Mouse (Mus musculus): ENCODE results near the gene Il15. TPM values are rescaled to one million over a fixed set of nuclear protein-coding genes. Genes with fewer than 3 reads are reported as not detected.
A peak's percentile ranks its signal among the peaks of the same experiment; 100 is the strongest.

Il15 gene
- polyA plus RNA-seq, 1 experiment from 2014 or later = 15.1 TPM

DNA sequence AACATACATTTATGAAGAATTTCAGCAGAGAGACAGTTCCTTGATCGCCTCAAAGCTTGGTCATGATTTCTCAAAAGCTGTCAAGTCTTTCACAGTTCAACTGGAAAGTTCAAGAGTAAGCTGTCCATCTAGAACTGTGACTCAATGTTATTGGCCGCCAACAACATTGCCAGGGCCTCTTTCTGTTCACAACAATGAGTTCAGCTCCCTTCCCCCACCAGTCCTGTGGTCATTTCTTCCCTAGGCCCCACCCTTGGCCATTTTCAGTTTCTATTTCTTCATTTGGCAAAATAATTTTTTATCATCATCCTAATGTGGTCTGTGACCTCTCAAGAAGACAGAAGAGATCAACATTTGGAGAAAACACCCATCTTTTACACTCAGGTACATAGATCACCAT, 4.5 kb downstream of the Il15 start:
- ATAC-seq (replicated peaks; ENCODE audit: insufficient number of reproducible peaks, insufficient read depth, low FRiP score, low read depth) = no peak
- WGBS = 84% methylated on average over 2 of the region's 2 CpGs

DNA sequence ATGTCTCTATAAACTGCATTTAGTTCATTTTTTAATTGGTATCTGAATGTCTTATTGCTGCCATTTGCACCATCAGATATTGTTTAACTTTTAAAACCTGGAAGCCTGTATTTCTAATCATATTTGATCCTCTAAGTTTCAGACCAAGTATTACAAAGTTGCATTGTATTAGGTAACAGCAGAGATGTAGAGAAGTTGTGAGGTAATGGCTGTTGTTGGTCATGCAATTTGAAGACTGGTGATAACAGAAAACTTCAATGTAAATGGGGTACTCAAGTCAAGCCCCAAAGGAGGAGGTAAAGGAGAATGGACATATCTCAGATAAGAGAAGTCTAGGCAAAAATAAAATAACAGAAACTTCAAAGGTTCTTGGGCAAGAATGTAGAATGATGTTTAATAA, 11.8 kb downstream of the Il15 start:
- H3K9me3 ChIP-seq (replicated peaks) = no peaks in the 10 kb centered on the region
- no peak overlapping the region for H3K4me3 ChIP-seq
- H3K27me3 ChIP-seq = no peaks in the 10 kb centered on the region
- H3K4me2 ChIP-seq = no peak overlapping the region
- no peak for ATAC-seq (replicated peaks; ENCODE audit: insufficient number of reproducible peaks, insufficient read depth, low FRiP score, low read depth)
- peaks cover 12% of the 10 kb centered on the region for H3K4me1 ChIP-seq (replicated peaks)
- no peak overlapping the region for H3K9ac ChIP-seq
- H3K27ac ChIP-seq = no peak overlapping the region
- no peaks in the 10 kb centered on the region for H3K36me3 ChIP-seq

More for the DNA sequence above, 4.5 kb downstream of the Il15 start:
- no peaks in the 10 kb centered on the region for H3K36me3 ChIP-seq
- no peak overlapping the region for H3K4me2 ChIP-seq
- H3K27me3 ChIP-seq = no peaks in the 10 kb centered on the region
- peaks cover 11% of the 10 kb centered on the region for H3K4me1 ChIP-seq (replicated peaks)
- no peaks in the 10 kb centered on the region for H3K9me3 ChIP-seq (replicated peaks)
- H3K27ac ChIP-seq = no peak overlapping the region
- no peak overlapping the region for H3K9ac ChIP-seq
- no peak overlapping the region for H3K4me3 ChIP-seq

DNA sequence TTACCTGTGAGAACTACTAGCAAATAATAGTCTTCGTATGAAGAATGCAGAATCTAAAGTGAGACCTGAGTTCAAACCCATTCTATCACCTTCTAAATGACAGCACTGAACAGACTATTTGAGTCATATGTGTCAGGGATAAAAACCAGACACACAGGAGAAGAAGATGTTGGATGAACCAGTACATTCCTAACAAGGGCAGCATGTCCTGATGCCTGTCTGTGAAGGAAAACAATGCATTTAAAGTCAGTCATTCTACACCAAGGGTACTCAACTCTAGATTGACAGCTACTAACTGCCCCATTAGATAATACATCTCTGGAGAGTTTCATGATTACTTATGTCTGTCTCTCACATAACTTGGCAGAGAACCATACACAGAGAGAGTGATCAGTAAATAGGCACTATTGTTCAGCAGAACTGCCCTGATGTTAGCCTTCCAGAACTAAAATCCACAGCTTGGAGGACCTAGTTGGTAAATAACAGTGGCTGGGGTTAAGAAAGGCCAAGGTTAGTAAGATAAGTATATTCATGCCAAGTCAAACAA, 14.6 kb downstream of the Il15 start:
- H3K4me3 ChIP-seq = no peak overlapping the region
- H3K9me3 ChIP-seq (replicated peaks) = no peaks in the 10 kb centered on the region
- no peak overlapping the region for H3K4me2 ChIP-seq
- no peaks in the 10 kb centered on the region for H3K27me3 ChIP-seq
- H3K4me1 ChIP-seq (replicated peaks) = peaks cover 25% of the 10 kb centered on the region
- H3K36me3 ChIP-seq = no peaks in the 10 kb centered on the region
- WGBS = 30% methylated on average over 1 of the region's 1 CpGs
- H3K27ac ChIP-seq = peak overlapping the region; percentile 58
- peak; percentile 55; the same call in 1 of the 2 replicates for ATAC-seq (replicated peaks; ENCODE audit: insufficient number of reproducible peaks, insufficient read depth, low FRiP score, low read depth)
- no peak overlapping the region for H3K9ac ChIP-seq

DNA sequence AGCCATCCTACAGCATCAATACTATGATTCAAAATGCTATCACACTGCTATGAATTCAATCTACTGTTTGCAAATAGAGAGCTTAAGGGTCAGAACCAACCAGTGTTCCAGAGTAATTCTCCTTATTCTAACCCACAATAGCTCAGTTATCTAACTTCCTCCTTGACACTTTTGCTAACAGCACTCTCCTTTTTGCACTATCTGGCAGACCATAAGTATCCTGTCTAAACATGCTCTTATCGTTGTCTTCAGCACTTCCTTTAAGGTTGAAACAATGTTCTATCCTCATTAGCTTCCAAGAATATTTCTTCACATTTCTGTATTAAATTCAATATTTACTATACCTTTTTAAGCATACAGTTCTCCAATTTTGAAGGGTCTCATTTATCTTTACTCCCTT, 15.4 kb downstream of the Il15 start:
- no peaks in the 10 kb centered on the region for H3K36me3 ChIP-seq
- no peaks in the 10 kb centered on the region for H3K27me3 ChIP-seq
- no peak overlapping the region for H3K4me2 ChIP-seq
- peaks cover 29% of the 10 kb centered on the region for H3K4me1 ChIP-seq (replicated peaks)
- H3K27ac ChIP-seq = 0 out of 2 replicates have a peak overlapping the region, but pooled peaks have one; percentile 53
- no peak overlapping the region for H3K4me3 ChIP-seq
- H3K9ac ChIP-seq = no peak overlapping the region
- H3K9me3 ChIP-seq (replicated peaks) = no peaks in the 10 kb centered on the region
- WGBS = 7% methylated on average over 1 of the region's 1 CpGs
- no peak; the same call in 1 of the 2 replicates for ATAC-seq (replicated peaks; ENCODE audit: insufficient number of reproducible peaks, insufficient read depth, low FRiP score, low read depth)

DNA sequence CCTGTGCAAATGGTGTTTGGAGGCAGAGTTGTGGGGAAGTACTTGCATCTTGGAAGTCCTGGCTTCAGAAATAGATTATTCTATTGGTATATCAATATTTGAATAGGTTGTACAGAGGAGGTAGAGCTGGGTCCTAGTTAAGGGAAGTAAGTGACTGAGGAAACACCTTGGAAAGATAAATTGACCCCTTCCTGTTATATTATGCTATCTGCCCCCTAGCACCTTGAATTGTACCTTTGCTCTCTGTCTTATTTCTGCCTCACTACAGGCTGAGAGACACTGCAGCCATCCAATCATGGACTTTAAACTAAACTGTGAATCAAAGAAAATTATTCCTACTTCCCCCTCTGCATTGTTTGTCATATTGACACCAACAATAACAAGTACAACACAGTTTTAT, 17.2 kb downstream of the Il15 start:
- Histone ChIP-seq H3K27ac (no peak overlapping the region), H3K9ac (no peak overlapping the region), H3K4me2 (no peak overlapping the region), H3K4me3 (no peak overlapping the region), H3K36me3 (no peaks in the 10 kb centered on the region), H3K9me3 (replicated peaks) (no peaks in the 10 kb centered on the region), H3K4me1 (replicated peaks) (peaks cover 29% of the 10 kb centered on the region), H3K27me3 (no peaks in the 10 kb centered on the region)
- ATAC-seq (replicated peaks; ENCODE audit: insufficient number of reproducible peaks, insufficient read depth, low FRiP score, low read depth) = no peak

DNA sequence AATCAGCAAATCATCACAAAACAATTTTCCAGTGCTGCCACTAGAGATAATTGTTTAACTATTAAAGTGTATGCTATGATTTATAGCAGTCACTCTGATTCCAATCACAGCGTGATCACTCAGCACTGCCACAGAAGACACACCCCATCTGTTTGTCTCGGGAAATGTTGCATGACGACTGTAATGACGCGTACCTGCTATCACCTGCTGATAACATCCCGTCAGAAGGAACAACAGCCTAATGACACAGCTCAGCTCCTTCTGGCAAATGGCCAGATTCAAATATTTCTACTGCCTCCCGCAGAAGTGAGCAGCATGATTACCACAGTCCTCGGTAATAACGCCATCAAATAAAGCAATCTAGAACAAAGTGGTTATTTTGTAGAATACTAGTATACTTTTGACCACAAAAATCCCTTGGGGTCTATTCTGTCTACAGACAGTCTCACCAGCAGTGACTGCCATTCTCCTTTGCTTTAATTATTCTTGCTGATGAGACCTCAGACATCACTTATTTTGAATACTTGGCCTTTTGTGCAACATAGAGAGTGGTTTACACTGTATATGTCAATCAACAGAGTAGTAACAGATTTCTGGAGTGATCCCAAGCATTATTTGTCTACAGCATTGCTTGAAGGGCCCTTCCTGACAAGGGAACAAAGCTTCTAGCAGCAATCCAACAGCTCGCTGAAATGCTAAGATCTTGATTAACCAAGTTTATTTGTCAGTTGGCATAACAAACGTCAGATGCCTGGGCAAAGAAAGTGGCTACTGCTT, 18.4 kb downstream of the Il15 start:
- Histone ChIP-seq H3K27ac (no peak overlapping the region), H3K9me3 (replicated peaks) (no peaks in the 10 kb centered on the region), H3K4me3 (no peak overlapping the region), H3K4me2 (peak overlapping the region; percentile 35), H3K27me3 (no peaks in the 10 kb centered on the region), H3K4me1 (replicated peaks) (peaks cover 29% of the 10 kb centered on the region), H3K36me3 (no peaks in the 10 kb centered on the region), H3K9ac (no peak overlapping the region)
- ATAC-seq (replicated peaks; ENCODE audit: insufficient number of reproducible peaks, insufficient read depth, low FRiP score, low read depth) = no peak
- 16% methylated on average over 11 of the region's 11 CpGs for WGBS

DNA sequence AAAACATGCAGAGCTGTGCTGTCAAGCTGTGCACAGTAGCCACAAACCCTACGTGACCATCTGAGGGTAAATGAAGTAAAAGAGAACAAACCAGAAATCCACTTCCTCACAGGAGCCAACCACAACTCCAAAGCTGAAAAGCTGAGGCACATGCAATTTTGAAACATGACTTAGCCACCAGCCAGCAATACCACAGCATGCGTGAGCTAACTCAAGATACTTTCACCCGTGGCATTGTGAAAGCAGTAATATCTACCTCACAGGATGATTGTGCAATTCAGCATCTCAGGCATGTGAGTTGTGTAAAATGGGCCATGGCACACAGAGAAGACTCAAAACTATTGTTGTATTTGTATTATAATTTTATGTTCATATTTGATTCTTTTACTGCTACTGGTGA, 19.7 kb downstream of the Il15 start:
- no peak for ATAC-seq (replicated peaks; ENCODE audit: insufficient number of reproducible peaks, insufficient read depth, low FRiP score, low read depth)
- Histone ChIP-seq H3K27me3 (no peaks in the 10 kb centered on the region), H3K4me1 (replicated peaks) (peaks cover 25% of the 10 kb centered on the region), H3K4me2 (no peak overlapping the region), H3K9ac (no peak overlapping the region), H3K27ac (no peak overlapping the region), H3K36me3 (no peaks in the 10 kb centered on the region), H3K9me3 (replicated peaks) (no peaks in the 10 kb centered on the region), H3K4me3 (no peak overlapping the region)
- WGBS = 54% methylated on average over 3 of the region's 3 CpGs

DNA sequence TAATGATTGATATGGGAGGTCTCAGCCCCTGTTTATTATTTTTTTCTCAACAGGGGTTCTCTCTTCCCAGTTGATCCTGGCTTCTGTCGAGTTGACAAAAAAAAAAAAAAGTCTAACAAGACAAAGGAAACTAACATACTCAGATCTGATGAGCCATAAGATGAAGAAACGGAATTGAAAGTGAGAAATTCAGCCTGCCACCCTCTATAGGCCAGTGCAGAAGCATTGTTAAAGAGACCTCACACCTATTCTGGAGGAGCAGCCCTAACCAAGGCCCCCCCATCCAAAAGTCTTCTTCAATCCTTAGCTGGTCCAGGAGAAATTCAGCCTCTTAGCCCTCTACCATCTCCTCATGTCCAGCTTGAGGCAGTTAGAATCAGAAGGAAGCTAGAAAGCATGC, 20.7 kb downstream of the Il15 start:
- no peaks in the 10 kb centered on the region for H3K27me3 ChIP-seq
- no peak overlapping the region for H3K9ac ChIP-seq
- H3K4me2 ChIP-seq = no peak overlapping the region
- 63% methylated on average over 2 of the region's 2 CpGs for WGBS
- no peaks in the 10 kb centered on the region for H3K9me3 ChIP-seq (replicated peaks)
- no peaks in the 10 kb centered on the region for H3K36me3 ChIP-seq
- no peak overlapping the region for H3K27ac ChIP-seq
- H3K4me3 ChIP-seq = no peak overlapping the region
- ATAC-seq (replicated peaks; ENCODE audit: insufficient number of reproducible peaks, insufficient read depth, low FRiP score, low read depth) = no peak
- H3K4me1 ChIP-seq (replicated peaks) = peaks cover 23% of the 10 kb centered on the region

DNA sequence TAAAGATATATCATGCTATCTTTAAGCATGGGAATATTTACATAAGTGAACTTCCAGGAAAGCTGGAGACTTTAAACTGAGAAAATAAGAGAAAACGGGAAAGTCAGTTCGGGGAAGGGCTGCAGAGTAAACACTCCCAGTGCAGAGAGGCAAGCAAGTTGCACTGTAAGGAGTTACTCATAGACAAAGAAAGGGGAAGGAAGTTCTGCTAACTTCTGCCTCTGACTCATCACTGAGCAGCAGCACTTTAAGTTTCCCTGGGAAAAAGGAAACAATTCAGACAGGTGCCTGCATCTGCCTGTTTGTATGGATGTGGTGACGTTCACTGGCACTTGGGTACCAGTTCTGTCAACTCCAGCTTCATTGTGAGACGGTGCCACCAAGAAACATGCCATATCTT, 28.6 kb downstream of the Il15 start:
- Histone ChIP-seq H3K36me3 (no peaks in the 10 kb centered on the region), H3K9ac (no peak overlapping the region), H3K4me2 (no peak overlapping the region), H3K27me3 (no peaks in the 10 kb centered on the region), H3K27ac (no peak overlapping the region), H3K4me1 (replicated peaks) (peaks cover 4% of the 10 kb centered on the region; the same call in 1 of the 2 replicates), H3K9me3 (replicated peaks) (no peaks in the 10 kb centered on the region), H3K4me3 (no peak overlapping the region)
- ATAC-seq (replicated peaks; ENCODE audit: insufficient number of reproducible peaks, insufficient read depth, low FRiP score, low read depth) = no peak
- 57% methylated on average over 4 of the region's 4 CpGs for WGBS

DNA sequence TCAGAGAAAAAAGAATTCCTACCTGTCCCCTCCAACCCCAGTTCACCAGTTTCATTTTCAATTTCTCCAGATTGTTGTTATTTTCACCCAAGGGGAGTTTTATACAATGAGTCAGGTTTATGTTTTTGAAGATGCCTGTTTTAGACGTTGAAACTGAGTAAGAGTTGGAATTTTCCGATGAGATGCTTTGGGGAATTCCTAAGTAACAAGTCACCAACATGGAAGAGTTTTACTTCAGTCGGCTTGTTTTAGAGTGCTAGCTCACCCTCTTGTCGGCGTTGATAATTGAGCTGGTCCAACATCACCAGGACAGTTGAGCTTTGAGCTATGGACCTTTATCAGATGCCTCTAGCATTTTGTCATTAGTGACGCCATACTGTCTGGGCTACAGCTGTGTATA, 30.2 kb downstream of the Il15 start:
- H3K36me3 ChIP-seq = no peaks in the 10 kb centered on the region
- 70% methylated on average over 6 of the region's 6 CpGs for WGBS
- no peak overlapping the region for H3K4me2 ChIP-seq
- no peaks in the 10 kb centered on the region for H3K9me3 ChIP-seq (replicated peaks)
- H3K4me3 ChIP-seq = no peak overlapping the region
- no peak overlapping the region for H3K9ac ChIP-seq
- no peak overlapping the region for H3K27ac ChIP-seq
- H3K4me1 ChIP-seq (replicated peaks) = peaks cover 4% of the 10 kb centered on the region; the same call in 1 of the 2 replicates
- no peaks in the 10 kb centered on the region for H3K27me3 ChIP-seq
- ATAC-seq (replicated peaks; ENCODE audit: insufficient number of reproducible peaks, insufficient read depth, low FRiP score, low read depth) = no peak

DNA sequence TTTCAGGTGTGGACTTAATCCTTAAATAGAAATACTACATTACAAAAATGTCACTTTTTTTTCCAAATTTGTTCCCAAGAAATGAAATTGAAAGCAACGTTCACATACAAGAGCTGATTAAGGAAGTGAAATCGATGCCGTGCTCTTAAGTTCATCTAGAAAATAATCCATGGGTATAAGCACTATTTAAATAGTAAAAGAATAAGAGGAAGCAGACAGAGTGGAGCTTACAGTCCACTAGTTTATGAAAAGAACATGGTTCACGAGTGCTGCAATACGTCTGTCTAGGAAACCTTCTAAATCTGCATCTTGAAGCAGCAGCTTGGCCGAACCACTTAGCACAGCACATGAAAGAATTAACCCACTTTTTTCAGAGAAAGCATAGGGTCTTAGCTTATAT, 32.4 kb downstream of the Il15 start:
- ATAC-seq (replicated peaks; ENCODE audit: insufficient number of reproducible peaks, insufficient read depth, low FRiP score, low read depth) = no peak
- 79% methylated on average over 6 of the region's 6 CpGs for WGBS
- Histone ChIP-seq H3K27ac (no peak overlapping the region), H3K9me3 (replicated peaks) (no peaks in the 10 kb centered on the region), H3K4me1 (replicated peaks) (peaks cover 4% of the 10 kb centered on the region; the same call in 1 of the 2 replicates), H3K36me3 (0 out of 2 replicates have a peak, but pooled peaks cover 3% of the 10 kb centered on the region), H3K4me2 (no peak overlapping the region), H3K4me3 (no peak overlapping the region), H3K27me3 (no peaks in the 10 kb centered on the region), H3K9ac (no peak overlapping the region)

DNA sequence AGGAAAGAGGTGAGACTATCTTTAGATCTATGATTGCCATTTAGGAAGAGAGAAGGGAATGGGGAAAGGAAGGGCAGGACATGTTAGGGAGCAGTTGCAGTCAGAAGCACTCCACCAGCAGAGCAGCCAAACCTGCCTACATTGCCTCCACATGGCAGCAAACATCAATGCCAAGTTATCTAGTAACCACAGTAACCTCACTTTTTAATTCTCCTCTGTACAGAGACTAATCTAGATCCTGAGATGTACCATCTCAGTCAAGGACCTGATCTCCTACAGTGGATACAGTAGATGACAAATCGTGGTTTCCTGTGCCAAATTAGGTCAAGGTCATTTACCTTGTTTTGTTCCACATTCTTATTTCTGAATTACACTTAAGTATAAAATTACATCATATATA, 42.0 kb downstream of the Il15 start:
- H3K4me1 ChIP-seq (replicated peaks) = no peaks in the 10 kb centered on the region
- ATAC-seq (replicated peaks; ENCODE audit: insufficient number of reproducible peaks, insufficient read depth, low FRiP score, low read depth) = no peak
- WGBS = 89% methylated on average over 1 of the region's 1 CpGs
- no peaks in the 10 kb centered on the region for H3K27me3 ChIP-seq
- H3K27ac ChIP-seq = no peak overlapping the region
- H3K4me2 ChIP-seq = no peak overlapping the region
- no peak overlapping the region for H3K4me3 ChIP-seq
- H3K9me3 ChIP-seq (replicated peaks) = no peaks in the 10 kb centered on the region
- no peak overlapping the region for H3K9ac ChIP-seq
- no peaks in the 10 kb centered on the region for H3K36me3 ChIP-seq
